Mouse (Mus musculus) thymus, adult 2 months (tissue): ENCODE data around the gene Olfr1123.

Experiments
- CTCF ChIP-seq: fragments of 200-500 bp; IDR thresholded peaks from 2 replicates; pipeline ENCODE4 v1.5.1; 2012; ENCODE audit warnings: mild to moderate bottlenecking, control low read depth, low read length, moderate library complexity, borderline replicate concordance; ENCODE audit not compliant: control insufficient read depth, poor library complexity, insufficient read depth; ENCODE audit errors: extremely low read depth
- POLR2A ChIP-seq: fragments of 200-500 bp; IDR thresholded peaks from 2 replicates; pipeline ENCODE4 v1.6.1; 2012; ENCODE audit warnings: mild to moderate bottlenecking, low read length, control low read depth, moderate library complexity; ENCODE audit not compliant: control insufficient read depth, poor library complexity, insufficient read depth; ENCODE audit errors: extremely low read depth

GRCm38 (mm10) chr2:87371726-87372125 lies 44.7 kb upstream of the Olfr1123 start:
- TF ChIP-seq CTCF (no peak), POLR2A (no peak)
